Mouse (Mus musculus) embryonic fibroblast, embryonic 13.5 days (primary cell): ENCODE results near the gene Icam4.

Source experiments
- CTCF ChIP-seq: IDR thresholded peaks from 2 replicates; pipeline ENCODE4 v1.5.1; 2011; ENCODE audit warnings: mild to moderate bottlenecking, control low read depth, low read length, moderate library complexity, borderline replicate concordance; ENCODE audit not compliant: insufficient read depth
- POLR2A ChIP-seq: IDR thresholded peaks from 2 replicates; pipeline ENCODE4 v1.6.1; 2011; ENCODE audit warnings: low read depth, mild to moderate bottlenecking, control low read depth, low read length, moderate library complexity

GRCm38 (mm10) chr9:21062928-21063327 is 33.8 kb downstream of the Icam4 start:
- TF ChIP-seq CTCF (no peak), POLR2A (no peak)
